Mouse (Mus musculus) thymus, postnatal 4 days (tissue): ENCODE results near the gene Acad8.

Experiments used
- DNase-seq: peaks from one replicate; pipeline ENCODE4 v3.0.0; 2021

Acad8 gene

GRCm38 (mm10) chr9:26999461-27000395, at the start of gene Acad8, which contains the start of gene Thyn1:
Gene Acad8 (minus strand): TSS chr9:26999566.
Gene Thyn1 (plus strand): TSS chr9:26999710.
- peak; percentile 95 for DNase-seq

GRCm38 (mm10) chr9:27043892-27044291, 44.5 kb upstream of the Acad8 start:
- no peak for DNase-seq

- DNase-seq: no peak
Observed at GRCm38 (mm10) chr9:27030763-27031100, 31.4 kb upstream of the Acad8 start.

- peak; percentile 97 for DNase-seq
Observed at GRCm38 (mm10) chr9:27029828-27030762, 30.7 kb upstream of the Acad8 start, which contains the start of the genes Vps26b and Ncapd3. Gene Vps26b (minus strand): TSS chr9:27030065. Gene Ncapd3 (plus strand): TSS chr9:27030175.

GRCm38 (mm10) chr9:27029022-27029827, 29.9 kb upstream of the Acad8 start:
- DNase-seq: peak; percentile 73

GRCm38 (mm10) chr9:27026708-27027107, 27.3 kb upstream of the Acad8 start:
- DNase-seq: no peak

GRCm38 (mm10) chr9:27023681-27024080, 24.3 kb upstream of the Acad8 start:
- DNase-seq: no peak

- DNase-seq: no peak
Observed at GRCm38 (mm10) chr9:27018961-27019360, 19.6 kb upstream of the Acad8 start.

GRCm38 (mm10) chr9:27011572-27011971, 12.2 kb upstream of the Acad8 start:
- no peak for DNase-seq

GRCm38 (mm10) chr9:27009231-27009630, 9.9 kb upstream of the Acad8 start:
- DNase-seq: no peak

- no peak for DNase-seq
Observed at GRCm38 (mm10) chr9:27006866-27007265, 7.5 kb upstream of the Acad8 start.

- DNase-seq: no peak
Observed at GRCm38 (mm10) chr9:27005933-27006332, 6.6 kb upstream of the Acad8 start.

GRCm38 (mm10) chr9:27005231-27005630, 5.9 kb upstream of the Acad8 start:
- no peak for DNase-seq

- DNase-seq: no peak
Observed at GRCm38 (mm10) chr9:26998669-26999460, 501 bp downstream of the Acad8 start.

GRCm38 (mm10) chr9:26997501-26997900, 1.9 kb downstream of the Acad8 start:
- no peak for DNase-seq

- no peak for DNase-seq
Observed at GRCm38 (mm10) chr9:26997062-26997461, 2.3 kb downstream of the Acad8 start.

- no peak for DNase-seq
Observed at GRCm38 (mm10) chr9:26993900-26994299, 5.5 kb downstream of the Acad8 start.

GRCm38 (mm10) chr9:26993118-26993517, 6.2 kb downstream of the Acad8 start:
- no peak for DNase-seq

- DNase-seq: no peak
Observed at GRCm38 (mm10) chr9:26990181-26990580, 9.2 kb downstream of the Acad8 start.

- DNase-seq: no peak
Observed at GRCm38 (mm10) chr9:26985668-26986277, 13.6 kb downstream of the Acad8 start.

GRCm38 (mm10) chr9:26985090-26985613, 14.2 kb downstream of the Acad8 start:
- DNase-seq: no peak
